ENCODE assay signal across 22 mouse cellular contexts in genomic region chr7:100010711-100011110, GRCm38 (mm10). TPM values are rescaled to one million over a fixed set of nuclear protein-coding genes. Genes with fewer than 3 reads are reported as not detected.
DNase-seq lines count a peak whose midpoint lies in the region; ATAC-seq lines count a peak whose summit lies in the region.
"Had no signal": no experiment of that assay in that cellular context is flagged by ENCODE, and none has a peak within 500 bp of the region (broad histone marks: within the 10 kb centered on the region; RNA-seq: fewer than 3 reads in every experiment).

No protein-coding gene starts in this region.

- H3K9me3 ChIP-seq in hindbrain, embryonic 10.5 days: no peaks in the 10 kb centered on the region
- H3K9me3 ChIP-seq in hindbrain, embryonic 12.5 days (replicated peaks): no peaks in the 10 kb centered on the region
- no peaks in the 10 kb centered on the region for H3K9me3 ChIP-seq in liver, embryonic 15.5 days (replicated peaks)
- H3K9me3 ChIP-seq in liver, embryonic 12.5 days (replicated peaks): no peaks in the 10 kb centered on the region
- H3K9me3 ChIP-seq: forebrain, embryonic 15.5 days; heart, embryonic 10.5 days; limb, embryonic 10.5 days had no signal

- ATAC-seq in hindbrain, embryonic 12.5 days (ENCODE audit: low FRiP score): no peak
- ATAC-seq in liver, embryonic 15.5 days (ENCODE audit: insufficient read depth): no peak
- ATAC-seq in liver, embryonic 12.5 days: no peak
- ATAC-seq: forebrain, embryonic 15.5 days; hindbrain, embryonic 16.5 days; midbrain, embryonic 16.5 days had no signal

- no peak overlapping the region for H3K4me2 ChIP-seq in hindbrain, embryonic 12.5 days (replicated peaks)
- no peak overlapping the region for H3K4me2 ChIP-seq in liver, embryonic 15.5 days
- no peak overlapping the region for H3K4me2 ChIP-seq in liver, embryonic 12.5 days
- H3K4me2 ChIP-seq: forebrain, embryonic 15.5 days had no signal

- 39% methylated on average over 5 of the region's 5 CpGs for WGBS in hindbrain, embryonic 10.5 days
- WGBS in hindbrain, embryonic 12.5 days: 56% methylated on average over 5 of the region's 5 CpGs
- WGBS in liver, embryonic 15.5 days (ENCODE audit: insufficient replicate concordance): 24% methylated on average over 5 of the region's 5 CpGs
- 41% methylated on average over 5 of the region's 5 CpGs for WGBS in liver, embryonic 12.5 days (ENCODE audit: insufficient replicate concordance)

- no peak overlapping the region for H3K27ac ChIP-seq in hindbrain, embryonic 10.5 days
- H3K27ac ChIP-seq in hindbrain, embryonic 12.5 days: no peak overlapping the region
- H3K27ac ChIP-seq in liver, embryonic 15.5 days (replicated peaks): no peak overlapping the region
- H3K27ac ChIP-seq in liver, embryonic 12.5 days: no peak overlapping the region
- H3K27ac ChIP-seq: forebrain, embryonic 15.5 days; heart, embryonic 10.5 days; limb, embryonic 10.5 days had no signal

- DNase-seq in adrenal gland, postnatal 10 days: peak; percentile 41
- no peak for DNase-seq in adrenal gland, postnatal 25 days
- peak; percentile 16 for DNase-seq in hindbrain, embryonic 10.5 days (ENCODE audit: low spot score)
- peak; percentile 83 to 89 for DNase-seq in kidney, postnatal 36 days
- no peak for DNase-seq in left cerebral cortex, adult 9 months (ENCODE audit: low spot score in 2 of 2)
- DNase-seq: cerebellum, adult 8-10 months; heart, postnatal 14 days; retina, postnatal 1 day; right cerebral cortex, postnatal 4 days; thymus, adult 2 months had no signal

- peaks cover 46% of the 10 kb centered on the region for H3K4me1 ChIP-seq in hindbrain, embryonic 10.5 days (replicated peaks)
- peaks cover 6% of the 10 kb centered on the region for H3K4me1 ChIP-seq in hindbrain, embryonic 12.5 days
- peaks cover 2% of the 10 kb centered on the region; the same call in 1 of the 2 replicates for H3K4me1 ChIP-seq in liver, embryonic 15.5 days (replicated peaks)
- H3K4me1 ChIP-seq in liver, embryonic 12.5 days: no peaks in the 10 kb centered on the region

- no peak overlapping the region for H3K9ac ChIP-seq in hindbrain, embryonic 12.5 days
- H3K9ac ChIP-seq in liver, embryonic 15.5 days: peak overlapping the region; percentile 2; the same call in 1 of the 2 replicates
- H3K9ac ChIP-seq in liver, embryonic 12.5 days: no peak overlapping the region
- H3K9ac ChIP-seq: forebrain, embryonic 15.5 days had no signal

- H3K27me3 ChIP-seq in hindbrain, embryonic 10.5 days (ENCODE audit: insufficient read depth, poor library complexity, severe bottlenecking): peaks cover 49% of the 10 kb centered on the region
- H3K27me3 ChIP-seq in hindbrain, embryonic 12.5 days: peaks cover 48% of the 10 kb centered on the region
- peaks cover 57% of the 10 kb centered on the region for H3K27me3 ChIP-seq in liver, embryonic 15.5 days
- H3K27me3 ChIP-seq in liver, embryonic 12.5 days (replicated peaks): peaks cover 61% of the 10 kb centered on the region

- no peaks in the 10 kb centered on the region for H3K36me3 ChIP-seq in hindbrain, embryonic 10.5 days
- no peaks in the 10 kb centered on the region for H3K36me3 ChIP-seq in hindbrain, embryonic 12.5 days
- no peaks in the 10 kb centered on the region for H3K36me3 ChIP-seq in liver, embryonic 15.5 days (replicated peaks)
- H3K36me3 ChIP-seq in liver, embryonic 12.5 days: no peaks in the 10 kb centered on the region
- H3K36me3 ChIP-seq: forebrain, embryonic 15.5 days; heart, embryonic 10.5 days; limb, embryonic 10.5 days had no signal

- no peak overlapping the region for H3K4me3 ChIP-seq in hindbrain, embryonic 10.5 days
- H3K4me3 ChIP-seq in hindbrain, embryonic 12.5 days: no peak overlapping the region
- H3K4me3 ChIP-seq in liver, embryonic 15.5 days (replicated peaks): no peak overlapping the region
- no peak overlapping the region for H3K4me3 ChIP-seq in liver, embryonic 12.5 days
- H3K4me3 ChIP-seq: forebrain, embryonic 15.5 days; heart, embryonic 10.5 days; limb, embryonic 10.5 days had no signal

RNA-seq across cellular contexts. Expression of gene Chrdl2, which starts 4.7 kb away (rescaled TPM):
- total RNA-seq in adrenal gland, postnatal 10 days (2021): not detected
- total RNA-seq in adrenal gland, postnatal 25 days (2021): not detected in 2 replicates
- 0.37 and 0.56 TPM in 2 replicates for polyA plus RNA-seq in hindbrain, embryonic 10.5 days (2016; fragmentation: Nextera tagmentation; extraction: Ambion mirVana)
- 0.34 and 0.42 TPM in 2 replicates for polyA plus RNA-seq in hindbrain, embryonic 12.5 days (2016; fragmentation: Nextera tagmentation; extraction: Ambion mirVana)
- polyA plus RNA-seq in liver, embryonic 15.5 days (2015; fragmentation: Nextera tagmentation; extraction: Ambion mirVana): not detected in 2 replicates
- polyA plus RNA-seq in liver, embryonic 12.5 days (2016; fragmentation: Nextera tagmentation; extraction: Ambion mirVana): 0.11 and 0.30 TPM in 2 replicates
- total RNA-seq: adrenal gland, postnatal 36 days; CH12.LX; heart, postnatal 14 days; megakaryocyte-erythroid progenitor cell, adult 5-6 weeks had no signal
- polyA plus RNA-seq: forebrain, embryonic 15.5 days; liver, embryonic 16.5 days had no signal

RNA-seq across cellular contexts. Expression of gene Rnf169, which starts 30.5 kb away (rescaled TPM):
- 10 to 100 TPM; 15.3 to 17.8 TPM for total RNA-seq in adrenal gland, postnatal 10 days (2021)
- 16.8 and 19.8 TPM in 2 replicates for total RNA-seq in adrenal gland, postnatal 25 days (2021)
- 4.7 and 5.9 TPM in 2 replicates for polyA plus RNA-seq in hindbrain, embryonic 10.5 days (2016; fragmentation: Nextera tagmentation; extraction: Ambion mirVana)
- 6.7 and 7.0 TPM in 2 replicates for polyA plus RNA-seq in hindbrain, embryonic 12.5 days (2016; fragmentation: Nextera tagmentation; extraction: Ambion mirVana)
- polyA plus RNA-seq in liver, embryonic 15.5 days (2015; fragmentation: Nextera tagmentation; extraction: Ambion mirVana): 1.6 and 2.0 TPM in 2 replicates
- polyA plus RNA-seq in liver, embryonic 12.5 days (2016; fragmentation: Nextera tagmentation; extraction: Ambion mirVana): 2.1 and 2.3 TPM in 2 replicates

Comparison
In these comparisons a context has a peak if more than half of its experiments do, and no peak if none do; other contexts are left out.
1. DNase-seq: peak in adrenal gland, postnatal 10 days (single experiment), hindbrain, embryonic 10.5 days (single experiment) and kidney, postnatal 36 days (2 of 2); none in adrenal gland, postnatal 25 days (single experiment) and left cerebral cortex, adult 9 months (0 of 2).